Mouse (Mus musculus) stomach, postnatal 0 days (tissue): ENCODE measurements at regions not wholly inside any gene's neighbourhood (a gene's known extent, or its start where the extent isn't known, plus 50 kb on each side); places are given as distances from the start of the nearest gene placed in this dataset.

Experiments used
- ATAC-seq: fragments of 200-750 bp; cut with Nextera tagmentation; 2 replicates; pipeline ENCODE4 v1.8.0; 2017; ENCODE audit not compliant: low FRiP score, low TSS enrichment
- DNase-seq: peaks from one replicate; pipeline ENCODE4 v3.0.0-alpha.2; 2016; ENCODE audit warnings: low spot score
- H3K27ac ChIP-seq: fragments of 300-500 bp; sonication (generic); replicated peaks from 2 replicates; pipeline ENCODE4 v1.5.1; 2014; ENCODE audit warnings: mild to moderate bottlenecking, control low read depth
- H3K27me3 ChIP-seq: fragments of 300-500 bp; sonication (generic); 2 replicates; pipeline ENCODE4 v1.6.1; 2014; ENCODE audit warnings: low read length; ENCODE audit not compliant: control insufficient read depth, insufficient read depth
- H3K36me3 ChIP-seq: fragments of 300-500 bp; sonication (generic); 2 replicates; pipeline ENCODE4 v1.6.1; 2014; ENCODE audit warnings: low read length, mixed read lengths; ENCODE audit not compliant: control insufficient read depth, insufficient read depth
- H3K4me1 ChIP-seq: fragments of 300-500 bp; sonication (generic); replicated peaks from 2 replicates; pipeline ENCODE4 v1.6.1; 2014; ENCODE audit warnings: antibody characterized with exemption; ENCODE audit not compliant: control insufficient read depth, insufficient read depth
- H3K4me2 ChIP-seq: fragments of 300-500 bp; sonication (generic); replicated peaks from 2 replicates; pipeline ENCODE4 v1.6.1; 2014; ENCODE audit warnings: low read depth, mild to moderate bottlenecking, control low read depth, moderate library complexity
- H3K4me3 ChIP-seq: fragments of 300-500 bp; sonication (generic); 2 replicates; pipeline ENCODE4 v1.5.1; 2014; ENCODE audit warnings: low read depth, low read length, control low read depth
- H3K9ac ChIP-seq: fragments of 300-500 bp; sonication (generic); 2 replicates; pipeline ENCODE4 v1.6.1; 2014; ENCODE audit warnings: mild to moderate bottlenecking, low read length, control low read depth, mixed read lengths
- H3K9me3 ChIP-seq: fragments of 300-500 bp; sonication (generic); 2 replicates; pipeline ENCODE4 v1.6.1; 2016; ENCODE audit warnings: low read length; ENCODE audit not compliant: control insufficient read depth
- CTCF ChIP-seq: IDR thresholded peaks from 2 replicates; pipeline ENCODE4 v1.5.1; 2016; ENCODE audit warnings: antibody characterized with exemption, low read depth, mild to moderate bottlenecking, moderate library complexity
- EP300 ChIP-seq: optimal IDR thresholded peaks from 2 replicates; pipeline ENCODE3; 2016; ENCODE audit warnings: antibody characterized with exemption
- WGBS: fragments of 180-500 bp; shearing (Covaris S2); extraction: QIAGEN DNeasy Blood & Tissue Kit; methylation state at CpG from one replicate; pipeline ENCODE4 v1.1.7; 2014; 5-methylcytosine and 5-hydroxymethylcytosine counted together

- no peak for ATAC-seq
These were observed 232.0 kb downstream of the Nap1l3 start for GRCm38 (mm10) chrX:122165179-122165578.

More at GRCm38 (mm10) chrX:122165179-122165578, 232.0 kb downstream of the Nap1l3 start:
- Histone ChIP-seq H3K4me1 (no peaks in the 10 kb centered on the region), H3K4me3 (no peak overlapping the region), H3K4me2 (no peak overlapping the region), H3K9ac (no peak overlapping the region), H3K9me3 (no peaks in the 10 kb centered on the region), H3K27me3 (no peaks in the 10 kb centered on the region), H3K27ac (no peak overlapping the region), H3K36me3 (no peaks in the 10 kb centered on the region)
- no peak for DNase-seq
- 43% methylated on average over 2 of the region's 2 CpGs for WGBS
- TF ChIP-seq EP300 (no peak), CTCF (peak; percentile 58)
